Mouse (Mus musculus) c-Kit-positive CD71-positive TER-119-positive erythroid progenitor cells, embryonic 14.5 days (primary cell): ENCODE measurements around the gene Nfkbib.

Experiments used
- DNase-seq: peaks from one replicate; pipeline ENCODE4 v3.0.0-alpha.2; 2013; ENCODE audit warnings: low spot score

Nfkbib gene

GRCm38 (mm10) chr7:28717726-28718125 lies 49.6 kb downstream of the Nfkbib start:
- no peak for DNase-seq

GRCm38 (mm10) chr7:28716590-28717281 lies 50.6 kb downstream of the Nfkbib start, which contains the start of gene Fbxo17:
Gene Fbxo17, plus strand, starts transcription at chr7:28716804.
- no peak for DNase-seq

GRCm38 (mm10) chr7:28715598-28715997 lies 51.7 kb downstream of the Nfkbib start:
- no peak for DNase-seq

GRCm38 (mm10) chr7:28714667-28715066 lies 52.6 kb downstream of the Nfkbib start:
- no peak for DNase-seq

- DNase-seq = no peak
These were observed 56.4 kb downstream of the Nfkbib start for GRCm38 (mm10) chr7:28710962-28711361.

- no peak for DNase-seq
These were observed 57.9 kb downstream of the Nfkbib start for GRCm38 (mm10) chr7:28709454-28709853.
